Mouse (Mus musculus) thymus, postnatal 25 days (tissue): ENCODE results near the gene Tmem160.

Experiments used
- DNase-seq: peaks from one replicate; pipeline ENCODE4 v3.0.0; 2022

Gene Tmem160

GRCm38 (mm10) chr7:16452587-16453073, at the start of gene Tmem160:
Tmem160 (plus strand) TSS chr7:16452779.
- peak; percentile 90 for DNase-seq

- DNase-seq, result peak; percentile 54
These were observed 49.3 kb upstream of the Tmem160 start for GRCm38 (mm10) chr7:16402968-16403948.

GRCm38 (mm10) chr7:16404315-16405072, 48.1 kb upstream of the Tmem160 start:
- DNase-seq, result peak; percentile 21

- peak; percentile 66 for DNase-seq
These were observed 47.5 kb upstream of the Tmem160 start for GRCm38 (mm10) chr7:16405073-16405455.

GRCm38 (mm10) chr7:16405516-16406351, 46.8 kb upstream of the Tmem160 start:
- peak; percentile 73 for DNase-seq

GRCm38 (mm10) chr7:16406978-16407377, 45.6 kb upstream of the Tmem160 start:
- no peak for DNase-seq

- DNase-seq, result no peak
These were observed 41.5 kb upstream of the Tmem160 start for GRCm38 (mm10) chr7:16411100-16411499.

GRCm38 (mm10) chr7:16412220-16412896, 40.2 kb upstream of the Tmem160 start:
- no peak for DNase-seq

- no peak for DNase-seq
These were observed 39.6 kb upstream of the Tmem160 start for GRCm38 (mm10) chr7:16412930-16413329.

- no peak for DNase-seq
These were observed 37.2 kb upstream of the Tmem160 start for GRCm38 (mm10) chr7:16415426-16415825.

- no peak for DNase-seq
These were observed 35.3 kb upstream of the Tmem160 start for GRCm38 (mm10) chr7:16417141-16417771.

GRCm38 (mm10) chr7:16418713-16419112, 33.9 kb upstream of the Tmem160 start:
- DNase-seq, result no peak

- DNase-seq, result no peak
These were observed 32.0 kb upstream of the Tmem160 start for GRCm38 (mm10) chr7:16420493-16421118.

GRCm38 (mm10) chr7:16422222-16422856, 30.2 kb upstream of the Tmem160 start:
- DNase-seq, result no peak

- DNase-seq, result no peak
These were observed 28.8 kb upstream of the Tmem160 start for GRCm38 (mm10) chr7:16423731-16424130.

GRCm38 (mm10) chr7:16425721-16426120, 26.9 kb upstream of the Tmem160 start:
- no peak for DNase-seq

- peak; percentile 76 for DNase-seq
These were observed 26.4 kb upstream of the Tmem160 start for GRCm38 (mm10) chr7:16426129-16426729.

- no peak for DNase-seq
These were observed 19.1 kb upstream of the Tmem160 start for GRCm38 (mm10) chr7:16433352-16433971.

GRCm38 (mm10) chr7:16435088-16435487, 17.5 kb upstream of the Tmem160 start:
- no peak for DNase-seq

GRCm38 (mm10) chr7:16441241-16441640, 11.3 kb upstream of the Tmem160 start:
- peak; percentile 35 for DNase-seq
